Comparison of ENCODE assay signal across 12 mouse cellular contexts in genomic region chr4:106185745-106186501, GRCm38 (mm10).
DNase-seq lines count a peak whose midpoint lies in the region.
"Had no signal": no experiment of that assay in that cellular context is flagged by ENCODE, and none has a peak within 500 bp of the region (broad histone marks: within the 10 kb centered on the region; RNA-seq: fewer than 3 reads in every experiment).

No protein-coding gene starts in this region.

- DNase-seq in adrenal gland, adult 2 months = peak; percentile 52
- DNase-seq in adrenal gland, postnatal 4 days (ENCODE audit: low spot score in 2 of 2) = no peak
- peak; percentile 25 for DNase-seq in ovary, postnatal 36 days (ENCODE audit: low spot score)
- DNase-seq in ovary, adult 18-20 months (ENCODE audit: low spot score) = no peak
- peak; percentile 88 for DNase-seq in gastrocnemius, postnatal 14 days
- DNase-seq in skeletal muscle tissue, adult 2 months (ENCODE audit: low read depth, low spot score) = peak; percentile 96
- no peak for DNase-seq in B cell, adult 2 months
- no peak for DNase-seq in layer of hippocampus, postnatal 14 days (ENCODE audit: low spot score in 2 of 2)
- DNase-seq: cerebellum, adult 2 months; embryo, embryonic 11 days; spleen, adult 18-20 months; thymus, adult 2 months had no signal

- intact Hi-C loops in gastrocnemius, postnatal 14 days (cut with DNase I; ENCODE audit: low total_unique reads) = no loop called here

Comparison
In these comparisons a context has a peak if more than half of its experiments do, and no peak if none do; other contexts are left out.
1. DNase-seq: peak in adrenal gland, adult 2 months (single experiment), ovary, postnatal 36 days (single experiment), gastrocnemius, postnatal 14 days (single experiment) and skeletal muscle tissue, adult 2 months (single experiment); none in adrenal gland, postnatal 4 days (0 of 2), ovary, adult 18-20 months (single experiment), B cell, adult 2 months (0 of 2) and layer of hippocampus, postnatal 14 days (0 of 2).